Mouse (Mus musculus) liver, embryonic 11.5 days (tissue): ENCODE results near the gene Chic2. TPM values are rescaled to one million over a fixed set of nuclear protein-coding genes. Genes with fewer than 3 reads are reported as not detected.

ENCODE experiments used
- ATAC-seq: fragments of 200-750 bp; cut with Nextera tagmentation; replicated peaks from 2 replicates; pipeline ENCODE4 v1.8.0; 2017; ENCODE audit warnings: moderate number of reproducible peaks, mild to moderate bottlenecking, moderate TSS enrichment, moderate library complexity; ENCODE audit not compliant: low FRiP score
- DNase-seq: peaks from one replicate; pipeline ENCODE4 v3.0.0-alpha.2; 2017; ENCODE audit warnings: low spot score
- H3K27ac ChIP-seq: fragments of 300-500 bp; sonication (generic); 2 replicates; pipeline ENCODE4 v1.5.1; 2014; ENCODE audit warnings: mild to moderate bottlenecking, low read depth, low read length, control low read depth
- H3K27me3 ChIP-seq: fragments of 300-500 bp; sonication (generic); replicated peaks from 2 replicates; pipeline ENCODE4 v1.6.1; 2014; ENCODE audit warnings: low read length, mixed read lengths; ENCODE audit not compliant: control insufficient read depth, insufficient read depth
- H3K36me3 ChIP-seq: fragments of 300-500 bp; sonication (generic); 2 replicates; pipeline ENCODE4 v1.6.1; 2014; ENCODE audit warnings: mild to moderate bottlenecking, low read length, moderate library complexity, mixed read lengths; ENCODE audit not compliant: control insufficient read depth, insufficient read depth
- H3K4me1 ChIP-seq: fragments of 300-500 bp; sonication (generic); replicated peaks from 2 replicates; pipeline ENCODE4 v1.6.1; 2014; ENCODE audit warnings: low read length, mixed read lengths; ENCODE audit not compliant: control insufficient read depth, insufficient read depth
- H3K4me2 ChIP-seq: fragments of 300-500 bp; sonication (generic); 2 replicates; pipeline ENCODE4 v1.6.1; 2014; ENCODE audit warnings: mild to moderate bottlenecking, control low read depth, moderate library complexity
- H3K4me3 ChIP-seq: fragments of 300-500 bp; sonication (generic); 2 replicates; pipeline ENCODE4 v1.5.1; 2014; ENCODE audit warnings: low read depth, low read length, control low read depth
- H3K9ac ChIP-seq: fragments of 300-500 bp; sonication (generic); 2 replicates; pipeline ENCODE4 v1.6.1; 2014; ENCODE audit warnings: low read depth, low read length, control low read depth
- H3K9me3 ChIP-seq: fragments of 300-500 bp; sonication (generic); 2 replicates; pipeline ENCODE4 v1.6.1; 2016; ENCODE audit warnings: low read length, inconsistent platforms, mixed read lengths; ENCODE audit not compliant: control insufficient read depth
- WGBS: fragments of 180-500 bp; shearing (Covaris S2); extraction: QIAGEN DNeasy Blood & Tissue Kit; methylation state at CpG from one replicate; pipeline ENCODE4 v1.1.7; 2014; 5-methylcytosine and 5-hydroxymethylcytosine counted together
- polyA plus RNA-seq: library from polyadenylated mRNA; unstranded; fragments of >200 nt; fragmentation: Nextera tagmentation; extraction: Ambion mirVana; gene quantifications from 2 replicates; pipeline ENCODE4 v1.2.1, GENCODE M21; 2014

The Chic2 gene
- polyA plus RNA-seq, 1 experiment from 2014 or later = 33.2 TPM

GRCm38 (mm10) chr5:74948482-74948881 is 96.1 kb downstream of the Chic2 start:
- no peaks in the 10 kb centered on the region for H3K36me3 ChIP-seq
- H3K9ac ChIP-seq = no peak overlapping the region
- ATAC-seq (no peak), DNase-seq (no peak)
- H3K4me1 ChIP-seq = no peaks in the 10 kb centered on the region
- no peak overlapping the region for H3K4me3 ChIP-seq
- peaks cover 14% of the 10 kb centered on the region; the same call in 1 of the 2 replicates for H3K27me3 ChIP-seq
- H3K4me2 ChIP-seq = no peak overlapping the region
- 38% methylated on average over 8 of the region's 8 CpGs for WGBS
- H3K9me3 ChIP-seq = no peaks in the 10 kb centered on the region
- H3K27ac ChIP-seq = no peak overlapping the region

Other genes starting within 250 kb of the Chic2 start
- not detected in 2 replicates for gene Gsx2, start 30.8 kb upstream of the Chic2 start, polyA plus RNA-seq
- 21.9 and 29.4 TPM in 2 replicates for gene Pdgfra, start 107.5 kb upstream of the Chic2 start, polyA plus RNA-seq